Mouse (Mus musculus): ENCODE measurements around the gene Bri3.

The Bri3 gene

GRCm38 (mm10) chr5:144420001-144420400 lies 175.8 kb downstream of the Bri3 start:
- DNase-seq (ENCODE audit: low spot score in 2 of 2), result no peak

GRCm38 (mm10) chr5:144426697-144427096 lies 182.5 kb downstream of the Bri3 start:
- DNase-seq (ENCODE audit: low spot score in 2 of 2), result no peak

GRCm38 (mm10) chr5:144427861-144428260 lies 183.6 kb downstream of the Bri3 start:
- DNase-seq (ENCODE audit: low spot score in 2 of 2), result no peak

- no peak for DNase-seq (ENCODE audit: low spot score in 2 of 2)
Observed at GRCm38 (mm10) chr5:144431481-144431880, 187.2 kb downstream of the Bri3 start.

- no peak for DNase-seq (ENCODE audit: low spot score in 2 of 2)
Observed at GRCm38 (mm10) chr5:144439286-144440040, 195.2 kb downstream of the Bri3 start.

GRCm38 (mm10) chr5:144441831-144442271 lies 197.6 kb downstream of the Bri3 start:
- no peak for DNase-seq (ENCODE audit: low spot score in 2 of 2)

GRCm38 (mm10) chr5:144446475-144447225 lies 202.4 kb downstream of the Bri3 start:
- DNase-seq (ENCODE audit: low spot score in 2 of 2), result no peak

GRCm38 (mm10) chr5:144447226-144447616 lies 203.0 kb downstream of the Bri3 start:
- DNase-seq (ENCODE audit: low spot score in 2 of 2), result no peak

GRCm38 (mm10) chr5:144447975-144448374 lies 203.7 kb downstream of the Bri3 start:
- DNase-seq (ENCODE audit: low spot score in 2 of 2), result no peak

GRCm38 (mm10) chr5:144452776-144453455 lies 208.7 kb downstream of the Bri3 start:
- no peak for DNase-seq (ENCODE audit: low spot score in 2 of 2)

GRCm38 (mm10) chr5:144457623-144458287 lies 213.5 kb downstream of the Bri3 start:
- no peak for DNase-seq (ENCODE audit: low spot score in 2 of 2)

GRCm38 (mm10) chr5:144466987-144467386 lies 222.8 kb downstream of the Bri3 start:
- DNase-seq (ENCODE audit: low spot score in 2 of 2), result no peak

GRCm38 (mm10) chr5:144473056-144473455 lies 228.8 kb downstream of the Bri3 start:
- DNase-seq (ENCODE audit: low spot score in 2 of 2), result no peak

- no peak for DNase-seq (ENCODE audit: low spot score in 2 of 2)
Observed at GRCm38 (mm10) chr5:144479677-144480171, 235.5 kb downstream of the Bri3 start.

GRCm38 (mm10) chr5:144483659-144484375 lies 239.6 kb downstream of the Bri3 start:
- DNase-seq (ENCODE audit: low spot score in 2 of 2), result no peak

GRCm38 (mm10) chr5:144491308-144491707 lies 247.1 kb downstream of the Bri3 start:
- DNase-seq (ENCODE audit: low spot score in 2 of 2), result no peak
